Mouse (Mus musculus) bone marrow, adult 2 months (tissue): ENCODE measurements around the gene Nup155. TPM values are rescaled to one million over a fixed set of nuclear protein-coding genes. Genes with fewer than 3 reads are reported as not detected.
"Not testable (repeated sequence)": the region's sequence is repeated elsewhere in the genome, so short reads cannot be mapped to it uniquely, and the experiment has no call there.

Source experiments
- H3K27ac ChIP-seq: fragments of 200-500 bp; 2 replicates; pipeline ENCODE4 v1.5.1; 2012; ENCODE audit warnings: low read depth, mild to moderate bottlenecking, control low read depth, inconsistent platforms, low read length; ENCODE audit not compliant: control insufficient read depth, poor library complexity, insufficient read depth
- H3K4me1 ChIP-seq: fragments of 200-500 bp; 2 replicates; pipeline ENCODE4 v1.6.1; 2011; ENCODE audit warnings: low read length; ENCODE audit not compliant: control insufficient read depth, insufficient read depth
- H3K4me3 ChIP-seq: fragments of 200-500 bp; replicated peaks from 2 replicates; pipeline ENCODE3; 2011; ENCODE audit warnings: mild to moderate bottlenecking, low read depth, low read length, control low read depth; ENCODE audit not compliant: control insufficient read depth
- CTCF ChIP-seq: fragments of 200-500 bp; IDR thresholded peaks from 2 replicates; pipeline ENCODE4 v1.5.1; 2011; ENCODE audit warnings: low read length, control low read depth; ENCODE audit not compliant: control insufficient read depth, insufficient read depth
- POLR2A ChIP-seq: fragments of 200-500 bp; IDR thresholded peaks from 2 replicates; pipeline ENCODE4 v1.6.1; 2011; ENCODE audit warnings: low read depth, mild to moderate bottlenecking, control low read depth, low read length, borderline replicate concordance; ENCODE audit not compliant: control insufficient read depth
- WGBS: fragments of 180-500 bp; shearing (Covaris S2); methylation state at CpG from one replicate; pipeline ENCODE4 v1.1.7; 2018; 5-methylcytosine and 5-hydroxymethylcytosine counted together
- polyA plus RNA-seq: library from polyadenylated mRNA; stranded (reverse); fragments of >200 nt; gene quantifications from 2 replicates; pipeline ENCODE4 v1.2.4, GENCODE M21; 2011; ENCODE audit warnings: low replicate concordance; ENCODE audit not compliant: missing spikeins, insufficient read depth, insufficient read length

Nup155 gene
- polyA plus RNA-seq, 1 experiment: 12.2 TPM

DNA sequence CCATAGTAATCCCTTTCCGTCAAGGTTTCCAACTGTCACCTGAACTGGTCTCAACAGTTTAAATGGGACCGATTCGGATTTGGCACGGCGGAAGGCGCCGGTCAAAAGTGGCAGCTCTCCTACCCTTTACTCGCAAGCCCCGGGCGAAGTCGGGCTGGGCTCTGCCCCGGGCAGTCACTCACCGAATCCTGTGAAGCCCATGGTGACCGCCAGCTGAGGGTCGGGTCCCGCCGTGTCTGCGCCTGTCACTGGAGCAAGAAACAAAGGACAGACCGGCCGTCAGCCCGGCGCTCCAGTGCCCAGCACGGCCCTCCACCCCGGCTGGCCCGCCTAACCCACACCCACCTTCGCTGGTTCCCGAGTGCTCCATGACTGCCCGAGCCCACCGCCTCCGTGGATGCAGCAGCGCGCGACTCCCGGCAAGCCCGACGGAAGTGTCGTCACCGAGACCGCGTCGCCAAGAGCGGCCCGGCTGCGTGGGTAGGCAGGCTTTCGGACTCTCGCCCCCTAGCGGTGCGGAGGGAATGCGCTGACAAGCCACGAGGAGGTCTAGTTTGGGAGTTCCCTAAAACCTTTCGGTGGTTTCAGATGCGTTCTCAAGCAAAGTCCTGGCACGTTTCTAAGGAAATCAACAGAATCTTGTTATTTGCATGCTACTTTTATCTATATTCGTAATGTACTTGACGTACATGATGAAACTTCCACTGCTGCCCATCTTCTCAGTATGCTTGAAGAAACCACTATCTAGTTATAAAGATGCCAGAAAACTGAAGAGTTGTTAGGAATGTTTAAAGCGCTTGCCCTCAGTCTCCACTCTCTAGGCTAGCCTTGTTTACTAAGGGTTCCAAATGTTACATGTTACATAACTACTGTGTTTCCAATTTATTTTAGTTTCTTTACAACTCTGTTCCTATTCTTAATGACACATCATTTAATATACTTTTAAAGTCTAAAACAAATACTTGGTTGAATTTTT is 10.0 kb upstream of the Nup155 start, which contains the start of gene Wdr70:
Gene Wdr70, minus strand, starts transcription at position 436 of the 976 bp plus-strand sequence.
- TF ChIP-seq CTCF (peak; percentile 99), POLR2A (peak; percentile 66; the same call in 1 of the 2 replicates)
- Histone ChIP-seq H3K27ac (peak within 1 kb of the TSS; percentile 56), H3K4me1 (no peaks in the 10 kb centered on the region; the same call in 1 of the 2 replicates), H3K4me3 (peak within 1 kb of the TSS; percentile 96)
- 2% methylated on average over 56 of the region's 56 CpGs for WGBS

DNA sequence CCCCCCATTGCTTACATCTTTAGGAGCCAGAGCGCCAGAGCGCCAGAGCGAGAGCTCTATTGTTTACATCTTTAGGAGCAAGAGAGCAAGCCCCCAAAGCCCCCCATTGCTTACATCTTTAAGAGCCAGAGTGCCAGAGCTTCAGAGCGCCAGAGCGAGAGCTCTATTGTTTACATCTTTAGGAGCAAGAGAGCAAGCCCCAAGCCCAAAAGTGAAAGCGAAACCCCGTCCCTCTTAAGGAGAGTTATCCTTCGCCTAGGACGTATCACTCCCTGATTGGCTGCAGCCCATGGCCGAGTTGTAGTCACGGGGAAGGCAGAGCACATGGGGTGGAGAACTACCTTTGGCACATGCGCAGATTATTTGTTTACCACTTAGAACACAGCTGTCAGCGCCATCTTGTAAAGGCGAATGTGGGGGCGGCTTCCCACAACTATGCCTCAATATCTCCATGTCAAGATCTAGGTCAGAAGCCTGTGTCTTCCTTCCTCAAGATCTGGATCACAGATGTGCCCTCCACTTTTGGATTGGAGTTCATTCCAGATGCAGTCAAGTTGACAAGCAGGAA is 7.0 kb upstream of the Nup155 start:
- H3K27ac ChIP-seq, H3K4me1 ChIP-seq, H3K4me3 ChIP-seq: not testable (repeated sequence)
- WGBS: 90% methylated on average over 15 of the region's 15 CpGs

DNA sequence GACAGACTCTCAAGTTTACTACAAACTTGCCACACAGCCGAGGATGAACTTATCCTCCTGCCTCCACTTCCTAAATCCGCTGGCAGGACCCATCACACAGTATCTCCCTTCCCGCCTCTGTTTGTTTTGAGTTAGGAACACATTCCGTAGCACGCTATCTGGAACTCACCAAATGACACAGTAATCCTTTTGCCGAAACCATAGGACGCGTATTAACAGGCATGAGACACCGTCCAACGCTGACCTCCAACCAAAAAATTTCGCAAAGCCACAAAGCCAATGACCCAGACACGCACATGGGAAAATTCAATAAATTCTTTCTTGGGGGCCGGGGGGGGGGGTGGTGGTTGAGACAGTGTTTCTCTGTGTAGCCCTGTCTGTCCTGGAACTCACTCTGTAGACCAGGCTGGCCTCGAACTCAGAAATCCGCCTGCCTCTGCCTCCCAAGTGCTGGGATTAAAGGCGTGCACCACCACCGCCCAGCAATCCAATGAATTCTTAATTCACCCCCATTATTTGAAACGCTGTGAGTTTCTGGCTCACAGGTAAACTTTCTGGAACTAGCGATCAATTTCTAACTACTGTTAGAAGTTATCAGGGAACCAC is 610 bp upstream of the Nup155 start:
- 48% methylated on average over 19 of the region's 19 CpGs for WGBS
- TF ChIP-seq POLR2A: no peak
- TF ChIP-seq CTCF: no peak
- Histone ChIP-seq H3K27ac (no peak overlapping the region; the same call in 1 of the 2 replicates), H3K4me1 (no peaks in the 10 kb centered on the region; the same call in 1 of the 2 replicates), H3K4me3 (peak overlapping the region; percentile 96)

DNA sequence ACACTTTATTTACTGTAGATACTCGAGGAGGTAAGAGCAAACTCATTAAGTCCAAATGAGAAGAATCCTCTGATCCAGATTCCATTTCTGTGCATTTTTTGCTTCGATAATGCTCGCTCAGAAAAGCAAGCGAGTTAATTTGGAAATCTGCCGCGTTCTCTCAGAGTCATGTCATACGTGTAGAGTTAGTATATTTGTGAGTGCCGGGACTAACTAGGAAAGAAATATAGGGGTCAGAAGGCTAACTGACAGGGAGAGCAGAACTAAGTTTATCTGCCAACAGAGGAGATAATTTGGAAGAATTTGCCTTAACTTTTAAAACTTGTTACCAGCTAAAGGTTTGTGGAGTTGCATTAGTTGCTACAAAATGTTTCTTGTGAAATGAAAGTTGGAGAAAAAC is 709 bp downstream of the Nup155 start:
- Histone ChIP-seq H3K4me1 (no peaks in the 10 kb centered on the region; the same call in 1 of the 2 replicates), H3K4me3 (peak overlapping the region; percentile 96), H3K27ac (no peak overlapping the region)
- WGBS: under 1% methylated on average over 8 of the region's 8 CpGs
- TF ChIP-seq CTCF (no peak), POLR2A (no peak)

DNA sequence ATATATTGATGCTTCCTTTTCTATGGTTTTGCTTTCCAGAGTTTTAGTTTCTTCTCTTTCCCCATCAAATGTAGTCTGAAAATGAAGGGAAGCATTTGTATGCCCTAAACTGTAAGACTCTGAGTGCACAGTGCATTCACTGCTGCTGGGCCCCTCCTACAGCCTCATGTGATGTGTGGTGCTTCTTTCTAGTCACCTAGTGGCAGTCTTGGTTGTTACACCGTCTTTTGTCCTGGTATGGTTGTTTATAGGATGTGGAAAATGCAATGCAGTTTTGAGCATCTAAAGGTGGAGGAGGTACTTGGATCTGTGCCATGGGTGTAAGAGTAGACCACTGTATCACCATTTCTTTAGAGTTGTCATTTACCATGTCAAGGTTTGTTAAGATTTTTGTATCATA is 20.2 kb downstream of the Nup155 start:
- 59% methylated on average over 1 of the region's 1 CpGs for WGBS
- H3K4me1 ChIP-seq: no peaks in the 10 kb centered on the region
- no peak overlapping the region for H3K27ac ChIP-seq
- H3K4me3 ChIP-seq: no peak overlapping the region
- TF ChIP-seq CTCF (no peak), POLR2A (no peak)

- TF ChIP-seq CTCF (no peak), POLR2A (no peak)
- WGBS: 84% methylated on average over 3 of the region's 3 CpGs
- Histone ChIP-seq H3K4me1 (no peaks in the 10 kb centered on the region), H3K27ac (no peak overlapping the region), H3K4me3 (no peak overlapping the region)
Observed at GRCm38 (mm10) chr15:8131268-8131667, 22.2 kb downstream of the Nup155 start.

- no peak overlapping the region for H3K4me3 ChIP-seq
- no peak overlapping the region for H3K27ac ChIP-seq
- TF ChIP-seq POLR2A: no peak
- TF ChIP-seq CTCF: no peak
- H3K4me1 ChIP-seq: no peaks in the 10 kb centered on the region
Observed at GRCm38 (mm10) chr15:8131761-8132160, 22.7 kb downstream of the Nup155 start.

DNA sequence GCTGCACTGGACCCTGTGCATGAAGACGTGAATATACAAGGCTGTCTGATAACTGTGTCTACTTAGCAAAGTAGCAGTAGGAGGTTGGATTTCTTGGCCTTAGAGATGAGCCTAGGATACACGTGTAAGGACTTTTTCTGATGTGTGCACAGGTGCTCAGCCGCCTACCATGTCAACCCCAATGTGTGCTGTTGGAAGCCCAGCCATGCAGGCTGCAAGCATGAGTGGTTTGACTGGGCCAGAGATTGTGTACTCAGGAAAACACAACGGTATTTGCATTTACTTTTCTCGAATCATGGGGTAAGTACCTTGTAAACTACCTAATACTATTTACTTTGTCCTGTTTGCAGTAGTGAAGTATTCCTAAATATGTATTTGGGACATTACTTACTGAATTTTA is 26.5 kb downstream of the Nup155 start:
- 89% methylated on average over 5 of the region's 5 CpGs for WGBS
- no peaks in the 10 kb centered on the region for H3K4me1 ChIP-seq
- H3K27ac ChIP-seq: no peak overlapping the region
- H3K4me3 ChIP-seq: no peak overlapping the region
- TF ChIP-seq CTCF: no peak
- TF ChIP-seq POLR2A: no peak
